Mouse (Mus musculus): ENCODE data around the gene Slfn8.
"Not testable (repeated sequence)": the region's sequence is repeated elsewhere in the genome, so short reads cannot be mapped to it uniquely, and the experiment has no call there.

GRCm38 (mm10) chr11:82982409-82982808 is 38.2 kb downstream of the Slfn8 start:
- not testable (repeated sequence) for TF ChIP-seq POU5F1 (IDR thresholded peaks at IDR 0.05; ENCODE audit: borderline replicate concordance, low read length); CTCF (conservative IDR thresholded peaks at IDR 0.05; ENCODE audit: low read length); NANOG (IDR thresholded peaks at IDR 0.05; ENCODE audit: borderline replicate concordance, low read length)

Measured in E14TG2a.4 (cell line).